Mouse (Mus musculus) hindbrain, postnatal 0 days (tissue): Measurements from ENCODE around the gene Fam208a. TPM values are rescaled to one million over a fixed set of nuclear protein-coding genes. Genes with fewer than 3 reads are reported as not detected.

Source experiments
- ATAC-seq: fragments of 200-750 bp; cut with Nextera tagmentation; 2 replicates; pipeline ENCODE4 v1.8.0; 2017; ENCODE audit warnings: mild to moderate bottlenecking, moderate TSS enrichment, moderate library complexity
- DNase-seq: peaks from one replicate; pipeline ENCODE4 v3.0.0-alpha.2; 2015; ENCODE audit warnings: low spot score
- H3K27ac ChIP-seq: fragments of 300-500 bp; sonication (generic); 2 replicates; pipeline ENCODE4 v1.5.1; 2014; ENCODE audit warnings: mild to moderate bottlenecking
- H3K27me3 ChIP-seq: fragments of 300-500 bp; sonication (generic); 2 replicates; pipeline ENCODE4 v1.6.1; 2014; ENCODE audit warnings: low read length, mixed read lengths; ENCODE audit not compliant: insufficient read depth
- H3K36me3 ChIP-seq: fragments of 300-500 bp; sonication (generic); 2 replicates; pipeline ENCODE4 v1.6.1; 2014; ENCODE audit warnings: low read length, mixed read lengths; ENCODE audit not compliant: insufficient read depth
- H3K4me1 ChIP-seq: fragments of 300-500 bp; sonication (generic); 2 replicates; pipeline ENCODE4 v1.6.1; 2014; ENCODE audit warnings: antibody characterized with exemption, low read length, mixed read lengths; ENCODE audit not compliant: insufficient read depth
- H3K4me2 ChIP-seq: fragments of 300-500 bp; sonication (generic); 2 replicates; pipeline ENCODE4 v1.6.1; 2014; ENCODE audit warnings: low read depth, mild to moderate bottlenecking, low read length, moderate library complexity, mixed read lengths
- H3K4me3 ChIP-seq: fragments of 300-500 bp; sonication (generic); 2 replicates; pipeline ENCODE4 v1.5.1; 2014; ENCODE audit warnings: low read length
- H3K9ac ChIP-seq: fragments of 300-500 bp; sonication (generic); replicated peaks from 2 replicates; pipeline ENCODE4 v1.6.1; 2014; ENCODE audit warnings: mild to moderate bottlenecking, low read length, moderate library complexity, mixed read lengths
- H3K9me3 ChIP-seq: fragments of 300-500 bp; sonication (generic); 2 replicates; pipeline ENCODE4 v1.6.1; 2016; ENCODE audit warnings: low read length, mixed read lengths
- CTCF ChIP-seq: IDR thresholded peaks from 2 replicates; pipeline ENCODE4 v1.5.1; 2016; ENCODE audit warnings: antibody characterized with exemption, control low read depth, low read depth
- whole genome bisulfite sequencing: fragments of 180-500 bp; shearing (Covaris S2); extraction: QIAGEN DNeasy Blood & Tissue Kit; methylation state at CpG from one replicate; pipeline ENCODE4 v1.1.7; 2014; 5-methylcytosine and 5-hydroxymethylcytosine counted together
- polyA plus RNA-seq: library from polyadenylated mRNA; unstranded; fragments of >200 nt; fragmentation: Nextera tagmentation; extraction: Ambion mirVana; gene quantifications from 2 replicates; pipeline ENCODE4 v1.2.1, GENCODE M21; 2015
- total RNA-seq: library from RNA; depleted of rRNA; stranded (reverse); fragments of >200 nt; gene quantifications from 2 replicates; pipeline ENCODE4 v1.2.3, GENCODE M21; 2014

Fam208a gene
- total and polyA plus RNA-seq, 2 experiments from 2014 or later, result 8.2 to 24.7 TPM

DNA sequence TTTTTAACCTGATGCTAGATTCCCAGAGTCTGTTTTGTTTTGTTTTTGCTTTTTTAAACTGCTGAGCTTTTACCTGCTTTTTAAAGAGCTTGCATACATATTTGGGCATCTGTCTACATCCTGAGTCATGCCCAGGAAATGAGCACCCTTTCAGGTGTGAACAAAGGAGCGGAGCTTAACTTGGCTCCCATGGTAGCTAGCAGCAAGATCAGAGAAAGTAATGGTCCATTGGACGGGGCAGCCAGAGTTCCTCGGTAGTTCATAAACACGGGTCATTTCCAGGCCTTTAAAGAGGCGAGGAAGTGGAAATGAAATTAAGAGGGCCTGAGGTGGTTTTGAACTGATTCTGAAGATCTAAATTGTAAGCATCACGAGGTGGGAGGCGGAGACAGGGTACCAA, 38.0 kb upstream of the Fam208a start:
- H3K36me3 ChIP-seq, result no peaks in the 10 kb centered on the region
- H3K4me2 ChIP-seq, result no peak overlapping the region
- ATAC-seq (no peak), DNase-seq (no peak)
- H3K4me3 ChIP-seq, result no peak overlapping the region
- H3K27ac ChIP-seq, result no peak overlapping the region
- TF ChIP-seq CTCF, result no peak
- no peak overlapping the region for H3K9ac ChIP-seq
- H3K4me1 ChIP-seq, result no peaks in the 10 kb centered on the region
- no peaks in the 10 kb centered on the region for H3K27me3 ChIP-seq
- 55% methylated on average over 7 of the region's 7 CpGs for WGBS
- no peaks in the 10 kb centered on the region for H3K9me3 ChIP-seq

DNA sequence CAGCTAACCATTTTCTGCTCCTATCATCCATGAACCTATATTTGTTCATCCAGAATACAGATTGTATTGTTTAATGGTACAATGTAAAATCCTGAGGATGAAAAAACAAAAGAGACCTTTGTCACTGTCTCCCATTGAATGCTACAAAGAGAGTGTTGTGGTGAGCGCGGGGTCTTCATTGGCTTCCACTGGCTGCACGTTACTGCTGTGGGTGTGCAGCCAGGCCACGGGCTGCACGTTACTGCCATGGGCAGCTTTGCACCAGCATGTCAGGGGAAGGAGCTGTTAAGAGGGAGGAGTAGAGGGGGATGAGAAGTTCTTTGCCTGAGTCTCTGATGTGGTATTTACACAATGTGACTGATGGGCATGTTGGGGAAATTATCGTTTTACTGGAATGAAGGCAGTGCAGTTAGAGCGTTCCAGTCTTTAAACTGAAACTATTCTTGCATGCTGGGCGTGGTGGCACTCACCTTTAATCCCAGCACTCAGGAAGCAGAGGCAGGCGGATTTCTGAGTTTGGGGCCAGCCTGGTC, 36.8 kb upstream of the Fam208a start:
- Histone ChIP-seq H3K4me3 (no peak overlapping the region), H3K4me1 (no peaks in the 10 kb centered on the region)

DNA sequence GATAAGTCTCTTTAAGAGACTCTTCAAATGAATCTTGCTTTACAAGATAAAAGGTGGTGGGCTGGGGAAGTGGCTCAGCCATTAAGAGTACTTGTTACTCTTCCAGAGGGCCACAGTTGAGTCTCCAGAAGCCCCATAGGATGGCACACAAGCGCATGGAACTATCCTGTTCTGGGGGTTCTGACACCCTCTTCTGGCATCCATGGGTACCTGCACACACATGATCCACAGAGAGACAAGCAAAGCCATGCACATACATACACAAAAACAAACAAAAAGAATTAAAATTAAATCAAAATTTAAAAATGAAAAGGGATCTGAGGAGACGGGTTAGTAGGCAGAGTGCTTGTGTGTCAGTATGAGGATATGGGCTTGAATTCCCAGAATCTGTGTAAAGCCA, 36.0 kb upstream of the Fam208a start:
- ATAC-seq (no peak), DNase-seq (no peak)
- H3K27ac ChIP-seq, result no peak overlapping the region
- H3K27me3 ChIP-seq, result no peaks in the 10 kb centered on the region
- no peaks in the 10 kb centered on the region for H3K36me3 ChIP-seq
- H3K4me2 ChIP-seq, result no peak overlapping the region
- TF ChIP-seq CTCF, result no peak
- no peaks in the 10 kb centered on the region for H3K9me3 ChIP-seq
- no peak overlapping the region for H3K9ac ChIP-seq
- H3K4me1 ChIP-seq, result no peaks in the 10 kb centered on the region
- H3K4me3 ChIP-seq, result no peak overlapping the region
- 98% methylated on average over 2 of the region's 2 CpGs for WGBS

More for the DNA sequence above, 36.8 kb upstream of the Fam208a start:
- Histone ChIP-seq H3K27me3 (no peaks in the 10 kb centered on the region), H3K9me3 (no peaks in the 10 kb centered on the region), H3K36me3 (no peaks in the 10 kb centered on the region), H3K27ac (no peak overlapping the region), H3K4me2 (no peak overlapping the region), H3K9ac (no peak overlapping the region)
- no peak for DNase-seq
- no peak for TF ChIP-seq CTCF
- 78% methylated on average over 9 of the region's 9 CpGs for WGBS
- no peak for ATAC-seq

DNA sequence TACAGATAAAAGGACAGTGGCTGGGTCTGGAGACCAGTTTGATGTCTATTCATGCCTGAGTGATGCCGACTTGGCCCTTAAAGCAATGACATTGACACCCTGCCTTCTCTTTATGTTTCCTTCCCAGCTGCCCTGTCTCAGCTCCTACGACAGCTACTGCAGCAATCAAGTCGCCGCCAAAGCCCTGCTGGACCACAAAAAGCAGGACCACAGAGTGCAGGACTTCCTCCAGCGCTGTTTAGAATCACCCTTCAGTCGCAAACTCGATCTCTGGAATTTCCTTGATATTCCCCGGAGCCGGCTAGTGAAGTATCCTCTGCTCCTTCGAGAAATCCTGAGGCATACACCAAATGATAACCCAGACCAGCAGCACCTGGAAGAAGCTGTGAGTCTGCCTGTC, 34.8 kb upstream of the Fam208a start:
- ATAC-seq (no peak), DNase-seq (no peak)
- H3K4me2 ChIP-seq, result no peak overlapping the region
- no peak overlapping the region for H3K9ac ChIP-seq
- H3K4me3 ChIP-seq, result no peak overlapping the region
- no peaks in the 10 kb centered on the region for H3K27me3 ChIP-seq
- no peak overlapping the region for H3K27ac ChIP-seq
- no peaks in the 10 kb centered on the region for H3K4me1 ChIP-seq
- no peaks in the 10 kb centered on the region for H3K9me3 ChIP-seq
- H3K36me3 ChIP-seq, result no peaks in the 10 kb centered on the region
- 67% methylated on average over 10 of the region's 10 CpGs for WGBS
- no peak for TF ChIP-seq CTCF

DNA sequence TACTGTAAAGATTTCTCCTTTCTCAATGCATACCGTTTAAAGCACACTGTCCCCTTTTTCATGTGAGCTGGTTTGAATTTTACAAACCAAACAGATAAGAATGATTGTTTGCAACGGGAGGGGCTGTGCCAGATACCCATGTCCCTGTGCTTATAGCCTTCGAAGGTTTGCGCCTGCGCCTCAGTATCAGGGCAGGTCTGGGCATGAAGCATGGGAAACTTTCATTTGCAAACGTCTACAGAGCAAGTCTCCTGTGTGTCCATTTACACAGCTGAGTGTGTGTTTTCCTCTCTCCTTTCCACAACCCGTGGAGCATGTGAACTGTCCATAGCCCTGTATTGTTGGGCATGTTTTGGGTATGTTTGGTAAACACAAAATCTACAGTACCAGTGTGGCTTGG, 32.2 kb upstream of the Fam208a start:
- Histone ChIP-seq H3K4me2 (no peak overlapping the region), H3K27me3 (no peaks in the 10 kb centered on the region), H3K9me3 (no peaks in the 10 kb centered on the region), H3K9ac (no peak overlapping the region), H3K27ac (no peak overlapping the region), H3K4me3 (no peak overlapping the region), H3K36me3 (no peaks in the 10 kb centered on the region), H3K4me1 (no peaks in the 10 kb centered on the region)
- no peak for TF ChIP-seq CTCF
- no peak for DNase-seq
- no peak for ATAC-seq
- 83% methylated on average over 7 of the region's 7 CpGs for WGBS

DNA sequence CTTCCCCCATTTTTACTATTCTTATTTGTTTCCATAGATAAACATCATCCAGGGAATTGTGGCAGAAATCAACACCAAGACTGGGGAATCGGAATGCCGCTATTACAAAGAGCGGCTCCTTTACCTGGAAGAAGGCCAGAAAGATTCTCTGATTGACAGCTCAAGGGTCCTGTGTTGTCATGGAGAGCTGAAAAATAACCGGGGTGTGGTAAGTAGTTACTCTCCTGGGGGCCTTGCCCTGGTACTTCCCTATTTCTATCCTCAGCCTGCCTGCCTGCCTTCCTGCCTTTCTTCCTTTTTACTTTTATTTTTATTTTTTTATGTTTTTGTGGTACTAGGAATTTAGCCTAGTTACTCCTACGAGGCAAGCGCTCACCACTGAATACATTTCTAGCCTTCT, 31.1 kb upstream of the Fam208a start:
- 61% methylated on average over 6 of the region's 6 CpGs for WGBS
- Histone ChIP-seq H3K36me3 (0 out of 2 replicates have a peak, but pooled peaks cover 2% of the 10 kb centered on the region), H3K27ac (no peak overlapping the region), H3K4me2 (no peak overlapping the region), H3K9me3 (no peaks in the 10 kb centered on the region), H3K9ac (no peak overlapping the region), H3K4me3 (no peak overlapping the region), H3K27me3 (no peaks in the 10 kb centered on the region), H3K4me1 (no peaks in the 10 kb centered on the region)
- TF ChIP-seq CTCF, result no peak
- ATAC-seq, result no peak
- DNase-seq, result no peak

DNA sequence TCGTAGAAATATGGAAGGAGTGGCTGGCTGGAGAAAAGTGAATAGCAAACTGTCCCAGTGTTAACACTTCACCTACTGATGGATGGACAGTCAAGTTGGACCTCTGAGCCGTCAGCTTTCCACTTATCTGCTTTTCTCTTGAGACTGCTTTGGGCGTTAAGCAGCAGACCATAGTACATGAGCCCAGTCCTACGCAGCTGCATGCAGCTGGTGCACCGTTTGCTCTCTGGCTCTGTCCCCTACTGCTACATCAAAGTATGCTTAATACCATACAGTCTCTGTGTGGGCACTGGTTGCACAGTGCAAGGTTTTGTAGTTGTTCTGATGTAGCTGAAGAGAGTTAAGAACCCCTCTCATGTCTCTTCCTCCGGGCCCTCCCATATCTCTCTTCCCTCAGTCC, 28.1 kb upstream of the Fam208a start:
- peaks cover 14% of the 10 kb centered on the region; the same call in 1 of the 2 replicates for H3K36me3 ChIP-seq
- no peak for DNase-seq
- no peaks in the 10 kb centered on the region for H3K27me3 ChIP-seq
- no peak overlapping the region for H3K4me3 ChIP-seq
- no peak overlapping the region for H3K27ac ChIP-seq
- no peaks in the 10 kb centered on the region for H3K9me3 ChIP-seq
- no peak overlapping the region for H3K4me2 ChIP-seq
- ATAC-seq, result no peak
- no peak for TF ChIP-seq CTCF
- H3K4me1 ChIP-seq, result no peaks in the 10 kb centered on the region
- no peak overlapping the region for H3K9ac ChIP-seq
- WGBS, result 89% methylated on average over 6 of the region's 6 CpGs
